Mouse (Mus musculus) liver, embryonic 13.5 days (tissue): Measurements from ENCODE around the gene Fbxl17. TPM values are rescaled to one million over a fixed set of nuclear protein-coding genes. Genes with fewer than 3 reads are reported as not detected.
A peak's percentile ranks its signal among the peaks of the same experiment; 100 is the strongest.

Experiments
- ATAC-seq: fragments of 200-750 bp; cut with Nextera tagmentation; 2 replicates; pipeline ENCODE4 v1.8.0; 2017; ENCODE audit warnings: low read depth, mild to moderate bottlenecking, moderate number of reproducible peaks, moderate library complexity
- DNase-seq: peaks from one replicate; pipeline ENCODE4 v3.0.0; 2022
- H3K27ac ChIP-seq: fragments of 300-500 bp; sonication (generic); 2 replicates; pipeline ENCODE4 v1.5.1; 2015; ENCODE audit warnings: moderate library complexity, mild to moderate bottlenecking, inconsistent platforms
- H3K27me3 ChIP-seq: fragments of 300-500 bp; sonication (generic); 2 replicates; pipeline ENCODE4 v1.6.1; 2015; ENCODE audit warnings: mild to moderate bottlenecking, inconsistent platforms
- H3K36me3 ChIP-seq: fragments of 300-500 bp; sonication (generic); 2 replicates; pipeline ENCODE4 v1.6.1; 2015; ENCODE audit warnings: mild to moderate bottlenecking, inconsistent platforms
- H3K4me1 ChIP-seq: fragments of 300-500 bp; sonication (generic); replicated peaks from 2 replicates; pipeline ENCODE4 v1.6.1; 2015; ENCODE audit warnings: inconsistent platforms
- H3K4me2 ChIP-seq: fragments of 300-500 bp; sonication (generic); 2 replicates; pipeline ENCODE4 v1.6.1; 2015; ENCODE audit warnings: inconsistent platforms, mild to moderate bottlenecking, moderate library complexity
- H3K4me3 ChIP-seq: fragments of 300-500 bp; sonication (generic); replicated peaks from 2 replicates; pipeline ENCODE4 v1.5.1; 2015; ENCODE audit warnings: mild to moderate bottlenecking, inconsistent platforms
- H3K9ac ChIP-seq: fragments of 300-500 bp; sonication (generic); 2 replicates; pipeline ENCODE4 v1.6.1; 2015; ENCODE audit warnings: mild to moderate bottlenecking, inconsistent platforms
- H3K9me3 ChIP-seq: fragments of 300-500 bp; sonication (generic); replicated peaks from 2 replicates; pipeline ENCODE4 v1.6.1; 2016; ENCODE audit warnings: inconsistent platforms
- WGBS: fragments of 180-500 bp; shearing (Covaris S2); methylation state at CpG from one replicate; pipeline ENCODE4 v1.1.7; 2015; ENCODE audit not compliant: insufficient replicate concordance; 5-methylcytosine and 5-hydroxymethylcytosine counted together
- polyA plus RNA-seq: library from polyadenylated mRNA; unstranded; fragments of >200 nt; fragmentation: Nextera tagmentation; extraction: Ambion mirVana; gene quantifications from 2 replicates; pipeline ENCODE4 v1.2.1, GENCODE M21; 2015

Fbxl17 gene
- polyA plus RNA-seq, 1 experiment from 2014 or later: 1.7 TPM

- no peak overlapping the region for H3K4me2 ChIP-seq
- H3K4me3 ChIP-seq: no peak overlapping the region
- ATAC-seq: peak; percentile 76
- H3K9ac ChIP-seq: peak overlapping the region; percentile 11; the same call in 1 of the 2 replicates
- H3K9me3 ChIP-seq: no peaks in the 10 kb centered on the region
- H3K4me1 ChIP-seq: peaks cover 56% of the 10 kb centered on the region
- H3K36me3 ChIP-seq: no peaks in the 10 kb centered on the region
- 66% methylated on average over 7 of the region's 7 CpGs for WGBS
- H3K27ac ChIP-seq: peak overlapping the region; percentile 31
- DNase-seq: no peak
- H3K27me3 ChIP-seq: no peaks in the 10 kb centered on the region
These were observed 177.0 kb downstream of the Fbxl17 start for GRCm38 (mm10) chr17:63322846-63323245.

GRCm38 (mm10) chr17:63321290-63321689 is 178.5 kb downstream of the Fbxl17 start:
- peak overlapping the region; percentile 59 for H3K27ac ChIP-seq

GRCm38 (mm10) chr17:63317518-63317917 is 182.3 kb downstream of the Fbxl17 start:
- DNase-seq: no peak
- no peak overlapping the region for H3K9ac ChIP-seq
- peak overlapping the region; percentile 44 for H3K27ac ChIP-seq
- no peak overlapping the region for H3K4me2 ChIP-seq
- H3K4me3 ChIP-seq: no peak overlapping the region
- ATAC-seq: no peak
- WGBS: 84% methylated on average over 7 of the region's 7 CpGs
- no peaks in the 10 kb centered on the region for H3K9me3 ChIP-seq
- H3K27me3 ChIP-seq: no peaks in the 10 kb centered on the region
- H3K36me3 ChIP-seq: peaks cover 6% of the 10 kb centered on the region; the same call in 1 of the 2 replicates
- peaks cover 94% of the 10 kb centered on the region for H3K4me1 ChIP-seq

More at GRCm38 (mm10) chr17:63321290-63321689, 178.5 kb downstream of the Fbxl17 start:
- Histone ChIP-seq H3K4me2 (no peak overlapping the region), H3K9me3 (no peaks in the 10 kb centered on the region), H3K9ac (peak overlapping the region; percentile 31), H3K36me3 (no peaks in the 10 kb centered on the region), H3K27me3 (no peaks in the 10 kb centered on the region), H3K4me3 (no peak overlapping the region), H3K4me1 (peaks cover 69% of the 10 kb centered on the region)
- no peak for DNase-seq
- peak; percentile 36 for ATAC-seq
- WGBS: 33% methylated on average over 5 of the region's 5 CpGs

- H3K27ac ChIP-seq: peak overlapping the region; percentile 66
These were observed 184.0 kb downstream of the Fbxl17 start for GRCm38 (mm10) chr17:63315646-63316480.

GRCm38 (mm10) chr17:63312804-63313203 is 187.0 kb downstream of the Fbxl17 start:
- Histone ChIP-seq H3K27me3 (no peaks in the 10 kb centered on the region), H3K4me3 (peak overlapping the region; percentile 24), H3K4me1 (peaks cover 67% of the 10 kb centered on the region), H3K36me3 (peaks cover 6% of the 10 kb centered on the region; the same call in 1 of the 2 replicates), H3K27ac (peak overlapping the region; percentile 93), H3K9ac (peak overlapping the region; percentile 59), H3K9me3 (no peaks in the 10 kb centered on the region), H3K4me2 (peak overlapping the region; percentile 56)
- 62% methylated on average over 3 of the region's 3 CpGs for WGBS
- no peak for DNase-seq
- peak; percentile 57 for ATAC-seq

More at GRCm38 (mm10) chr17:63315646-63316480, 184.0 kb downstream of the Fbxl17 start:
- Histone ChIP-seq H3K36me3 (peaks cover 6% of the 10 kb centered on the region; the same call in 1 of the 2 replicates), H3K4me2 (no peak overlapping the region), H3K9me3 (no peaks in the 10 kb centered on the region), H3K4me3 (no peak overlapping the region), H3K27me3 (no peaks in the 10 kb centered on the region), H3K9ac (no peak overlapping the region), H3K4me1 (peaks cover 91% of the 10 kb centered on the region)
- no peak for DNase-seq
- no peak for ATAC-seq
- 79% methylated on average over 12 of the region's 12 CpGs for WGBS

GRCm38 (mm10) chr17:63312330-63312729 is 187.5 kb downstream of the Fbxl17 start:
- WGBS: 20% methylated on average over 10 of the region's 10 CpGs
- Histone ChIP-seq H3K4me1 (peaks cover 65% of the 10 kb centered on the region), H3K4me3 (peak overlapping the region; percentile 24), H3K9ac (peak overlapping the region; percentile 59), H3K9me3 (no peaks in the 10 kb centered on the region), H3K27me3 (no peaks in the 10 kb centered on the region), H3K27ac (peak overlapping the region; percentile 93), H3K36me3 (peaks cover 6% of the 10 kb centered on the region; the same call in 1 of the 2 replicates), H3K4me2 (peak overlapping the region; percentile 56)
- DNase-seq: peak; percentile 89
- peak; percentile 98 for ATAC-seq

- 56% methylated on average over 3 of the region's 3 CpGs for WGBS
- DNase-seq (no peak), ATAC-seq (peak; percentile 24)
- Histone ChIP-seq H3K36me3 (peaks cover 6% of the 10 kb centered on the region; the same call in 1 of the 2 replicates), H3K9me3 (no peaks in the 10 kb centered on the region), H3K4me1 (peaks cover 59% of the 10 kb centered on the region), H3K4me2 (peak overlapping the region; percentile 56), H3K27ac (peak overlapping the region; percentile 93), H3K27me3 (no peaks in the 10 kb centered on the region), H3K9ac (peak overlapping the region; percentile 44; the same call in 1 of the 2 replicates), H3K4me3 (no peak overlapping the region)
These were observed 188.2 kb downstream of the Fbxl17 start for GRCm38 (mm10) chr17:63311613-63312012.

- no peak for ATAC-seq
- peak overlapping the region; percentile 56 for H3K27ac ChIP-seq
These were observed 189.8 kb downstream of the Fbxl17 start for GRCm38 (mm10) chr17:63310021-63310420.

GRCm38 (mm10) chr17:63303862-63304261 is 196.0 kb downstream of the Fbxl17 start:
- Histone ChIP-seq H3K9me3 (no peaks in the 10 kb centered on the region), H3K36me3 (no peaks in the 10 kb centered on the region), H3K27ac (no peak overlapping the region), H3K27me3 (no peaks in the 10 kb centered on the region), H3K4me3 (no peak overlapping the region), H3K4me1 (peaks cover 15% of the 10 kb centered on the region), H3K9ac (no peak overlapping the region), H3K4me2 (no peak overlapping the region)
- ATAC-seq: no peak
- no peak for DNase-seq
- WGBS: 66% methylated on average over 4 of the region's 4 CpGs

More at GRCm38 (mm10) chr17:63310021-63310420, 189.8 kb downstream of the Fbxl17 start:
- Histone ChIP-seq H3K9ac (no peak overlapping the region), H3K4me1 (peaks cover 48% of the 10 kb centered on the region), H3K27me3 (no peaks in the 10 kb centered on the region), H3K36me3 (peaks cover 6% of the 10 kb centered on the region; the same call in 1 of the 2 replicates), H3K4me3 (no peak overlapping the region), H3K9me3 (no peaks in the 10 kb centered on the region), H3K4me2 (no peak overlapping the region)
- WGBS: 78% methylated on average over 3 of the region's 3 CpGs
- DNase-seq: no peak

- DNase-seq: no peak
- ATAC-seq: no peak
- H3K9me3 ChIP-seq: no peaks in the 10 kb centered on the region
These were observed 197.9 kb downstream of the Fbxl17 start for GRCm38 (mm10) chr17:63301822-63302393.

GRCm38 (mm10) chr17:63295471-63295870 is 204.3 kb downstream of the Fbxl17 start:
- Histone ChIP-seq H3K9ac (no peak overlapping the region), H3K4me2 (no peak overlapping the region), H3K27ac (no peak overlapping the region), H3K4me1 (0 out of 2 replicates have a peak, but pooled peaks cover 7% of the 10 kb centered on the region), H3K36me3 (no peaks in the 10 kb centered on the region), H3K27me3 (no peaks in the 10 kb centered on the region), H3K4me3 (no peak overlapping the region), H3K9me3 (no peaks in the 10 kb centered on the region)
- DNase-seq (no peak), ATAC-seq (no peak)
- 57% methylated on average over 2 of the region's 2 CpGs for WGBS

More at GRCm38 (mm10) chr17:63301822-63302393, 197.9 kb downstream of the Fbxl17 start:
- Histone ChIP-seq H3K27ac (no peak overlapping the region), H3K27me3 (no peaks in the 10 kb centered on the region), H3K4me3 (no peak overlapping the region), H3K9ac (no peak overlapping the region), H3K4me2 (no peak overlapping the region), H3K4me1 (peaks cover 12% of the 10 kb centered on the region), H3K36me3 (no peaks in the 10 kb centered on the region)
- WGBS: 85% methylated on average over 12 of the region's 12 CpGs
